Mouse (Mus musculus) thymus, adult 2 months (tissue): ENCODE results near the gene Fam124a. TPM values are rescaled to one million over a fixed set of nuclear protein-coding genes. Genes with fewer than 3 reads are reported as not detected.

Source experiments
- DNase-seq: peaks from one replicate; pipeline ENCODE4 v3.0.0; 2021
- H3K27ac ChIP-seq: fragments of 200-500 bp; 2 replicates; pipeline ENCODE4 v1.5.1; 2012; ENCODE audit warnings: low read length, control low read depth; ENCODE audit not compliant: control insufficient read depth, insufficient read depth
- H3K27me3 ChIP-seq: fragments of 200-500 bp; 2 replicates; pipeline ENCODE4 v1.6.1; 2012; ENCODE audit warnings: mild to moderate bottlenecking, low read length, moderate library complexity, mixed read lengths; ENCODE audit not compliant: control insufficient read depth, insufficient read depth
- H3K36me3 ChIP-seq: fragments of 200-500 bp; 2 replicates; pipeline ENCODE4 v1.6.1; 2012; ENCODE audit warnings: mild to moderate bottlenecking, low read length, moderate library complexity; ENCODE audit not compliant: control insufficient read depth, insufficient read depth
- H3K4me1 ChIP-seq: fragments of 200-500 bp; replicated peaks from 2 replicates; pipeline ENCODE4 v1.6.1; 2012; ENCODE audit warnings: low read length; ENCODE audit not compliant: control insufficient read depth, insufficient read depth
- H3K4me3 ChIP-seq: fragments of 200-500 bp; 2 replicates; pipeline ENCODE4 v1.5.1; 2012; ENCODE audit warnings: mild to moderate bottlenecking, low read length, control low read depth, moderate library complexity; ENCODE audit not compliant: control insufficient read depth, insufficient read depth
- CTCF ChIP-seq: fragments of 200-500 bp; IDR thresholded peaks from 2 replicates; pipeline ENCODE4 v1.5.1; 2012; ENCODE audit warnings: mild to moderate bottlenecking, control low read depth, low read length, moderate library complexity, borderline replicate concordance; ENCODE audit not compliant: control insufficient read depth, poor library complexity, insufficient read depth; ENCODE audit errors: extremely low read depth
- POLR2A ChIP-seq: fragments of 200-500 bp; IDR thresholded peaks from 2 replicates; pipeline ENCODE4 v1.6.1; 2012; ENCODE audit warnings: mild to moderate bottlenecking, low read length, control low read depth, moderate library complexity; ENCODE audit not compliant: control insufficient read depth, poor library complexity, insufficient read depth; ENCODE audit errors: extremely low read depth
- WGBS: fragments of 180-500 bp; shearing (Covaris S2); methylation state at CpG from one replicate; pipeline ENCODE4 v1.1.7; 2018; 5-methylcytosine and 5-hydroxymethylcytosine counted together
- polyA plus RNA-seq: library from polyadenylated mRNA; depleted of rRNA; stranded (reverse); fragments of >200 nt; gene quantifications from 2 replicates; pipeline ENCODE4 v1.2.3, GENCODE M21; 2012; rRNA removed

The Fam124a gene
- polyA plus RNA-seq, result 1.3 and 1.5 TPM in 2 replicates

DNA sequence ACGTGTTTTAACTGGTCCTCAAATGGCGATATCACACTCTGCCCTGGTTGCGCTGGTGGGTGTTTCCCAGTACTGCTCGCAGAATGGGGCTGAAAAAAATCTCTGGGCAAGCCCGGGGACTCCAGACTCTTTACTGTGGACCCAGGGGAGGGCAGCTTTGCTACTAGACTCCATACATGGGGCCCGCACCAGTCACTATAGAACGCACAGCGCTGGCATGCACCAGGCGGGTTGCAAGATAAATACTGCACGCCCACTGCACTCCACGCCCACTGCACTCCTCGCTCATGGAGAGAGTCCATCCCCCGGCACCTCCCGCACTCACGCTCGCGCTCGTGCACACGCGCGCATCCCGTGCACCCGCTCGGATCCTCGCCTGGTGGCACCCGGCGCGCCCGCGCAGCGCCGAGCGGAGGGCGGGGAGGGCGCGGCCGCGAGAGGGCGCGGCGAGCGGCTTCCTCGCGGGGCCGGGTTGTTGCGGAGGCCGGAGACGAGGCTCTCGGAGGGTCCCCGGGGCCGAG, at the start of gene Fam124a:
Gene Fam124a (plus strand): TSS at position 429 of the 521 bp plus-strand sequence.
- Histone ChIP-seq H3K27ac (no peak within 1 kb of the TSS), H3K4me3 (peak within 1 kb of the TSS; percentile 37), H3K36me3 (no peaks in the 10 kb centered on the region), H3K27me3 (peaks cover 3% of the 10 kb centered on the region; the same call in 1 of the 2 replicates), H3K4me1 (peaks cover 8% of the 10 kb centered on the region)
- no peak for TF ChIP-seq POLR2A
- TF ChIP-seq CTCF, result peak; percentile 83; the same call in 1 of the 2 replicates
- WGBS, result 1% methylated on average over 51 of the region's 51 CpGs
- DNase-seq, result peak; percentile 45

- no peak for TF ChIP-seq POLR2A
- no peak for TF ChIP-seq CTCF
- WGBS, result 94% methylated on average over 3 of the region's 3 CpGs
- DNase-seq, result no peak
Measured at GRCm38 (mm10) chr14:62506261-62506660, 49.3 kb upstream of the Fam124a start.

GRCm38 (mm10) chr14:62509350-62509749, 46.2 kb upstream of the Fam124a start:
- DNase-seq, result no peak
- Histone ChIP-seq H3K4me3 (no peak overlapping the region), H3K36me3 (no peaks in the 10 kb centered on the region), H3K4me1 (peaks cover 2% of the 10 kb centered on the region; the same call in 1 of the 2 replicates), H3K27me3 (no peaks in the 10 kb centered on the region), H3K27ac (no peak overlapping the region)
- WGBS, result 89% methylated on average over 3 of the region's 3 CpGs
- TF ChIP-seq CTCF (no peak), POLR2A (no peak)

More at GRCm38 (mm10) chr14:62506261-62506660, 49.3 kb upstream of the Fam124a start:
- Histone ChIP-seq H3K4me1 (no peaks in the 10 kb centered on the region), H3K27me3 (no peaks in the 10 kb centered on the region), H3K27ac (no peak overlapping the region), H3K36me3 (no peaks in the 10 kb centered on the region), H3K4me3 (no peak overlapping the region)

- H3K4me3 ChIP-seq, result no peak overlapping the region
- DNase-seq, result no peak
- H3K36me3 ChIP-seq, result no peaks in the 10 kb centered on the region
- TF ChIP-seq CTCF (no peak), POLR2A (no peak)
- H3K27ac ChIP-seq, result no peak overlapping the region
- no peaks in the 10 kb centered on the region for H3K27me3 ChIP-seq
- H3K4me1 ChIP-seq, result peaks cover 2% of the 10 kb centered on the region; the same call in 1 of the 2 replicates
- 75% methylated on average over 1 of the region's 1 CpGs for WGBS
Measured at GRCm38 (mm10) chr14:62512845-62513244, 42.7 kb upstream of the Fam124a start.

DNA sequence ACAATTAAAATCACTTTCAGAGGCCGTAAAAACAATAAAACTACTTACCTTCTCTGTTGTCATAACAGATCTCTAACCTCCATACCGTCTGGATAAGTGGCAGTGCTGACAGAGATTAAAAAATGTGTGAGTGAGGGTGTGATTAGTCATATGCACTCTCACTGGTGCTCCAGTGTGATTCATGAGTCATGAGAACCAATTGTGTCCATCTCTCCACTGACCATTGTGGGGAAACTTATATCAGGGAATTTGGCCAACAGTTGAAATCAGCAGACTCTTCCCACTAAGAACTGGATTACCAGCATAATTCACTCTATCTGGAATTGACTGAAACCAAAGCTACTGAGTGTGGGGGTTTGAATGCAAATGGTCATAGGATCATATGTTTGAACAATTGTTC, 24.6 kb upstream of the Fam124a start:
- Histone ChIP-seq H3K27ac (no peak overlapping the region), H3K36me3 (no peaks in the 10 kb centered on the region), H3K27me3 (no peaks in the 10 kb centered on the region), H3K4me1 (no peaks in the 10 kb centered on the region), H3K4me3 (no peak overlapping the region)
- TF ChIP-seq CTCF (no peak), POLR2A (no peak)
- DNase-seq, result no peak
- WGBS, result 88% methylated on average over 2 of the region's 2 CpGs

- DNase-seq, result no peak
- H3K27ac ChIP-seq, result no peak overlapping the region
- WGBS, result 79% methylated on average over 5 of the region's 5 CpGs
- H3K36me3 ChIP-seq, result no peaks in the 10 kb centered on the region
- TF ChIP-seq POLR2A (no peak), CTCF (no peak)
- H3K4me3 ChIP-seq, result no peak overlapping the region
- no peaks in the 10 kb centered on the region for H3K4me1 ChIP-seq
- no peaks in the 10 kb centered on the region for H3K27me3 ChIP-seq
Measured at GRCm38 (mm10) chr14:62536127-62536526, 19.4 kb upstream of the Fam124a start.

DNA sequence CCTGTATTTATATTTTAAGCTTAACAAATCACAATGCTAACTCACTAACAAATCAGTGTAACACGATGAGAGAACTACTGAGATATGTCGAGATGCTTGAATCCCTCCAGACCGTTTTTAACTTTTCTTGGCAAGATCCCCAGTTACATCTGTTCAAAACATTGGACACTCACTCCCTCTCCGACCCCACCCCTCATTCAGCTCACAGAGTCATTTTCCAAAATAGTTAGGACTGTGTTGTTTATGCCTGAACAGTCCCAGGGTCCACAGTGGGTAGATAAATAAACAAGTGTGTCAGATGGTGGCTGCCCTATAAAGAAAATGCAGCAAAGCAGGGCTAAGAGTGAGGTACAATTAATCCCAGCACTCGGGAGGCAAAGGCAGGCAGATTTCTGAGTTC, 18.5 kb upstream of the Fam124a start:
- no peak for DNase-seq
- WGBS, result 84% methylated on average over 5 of the region's 5 CpGs
- TF ChIP-seq CTCF (no peak), POLR2A (no peak)
- no peaks in the 10 kb centered on the region for H3K27me3 ChIP-seq
- H3K36me3 ChIP-seq, result no peaks in the 10 kb centered on the region
- H3K4me1 ChIP-seq, result no peaks in the 10 kb centered on the region
- H3K4me3 ChIP-seq, result no peak overlapping the region
- no peak overlapping the region for H3K27ac ChIP-seq
